Mouse (Mus musculus) layer of hippocampus, adult 6 months (tissue): Measurements from ENCODE around the gene Hmgn5. TPM values are rescaled to one million over a fixed set of nuclear protein-coding genes. Genes with fewer than 3 reads are reported as not detected.

Source experiments
- long read RNA-seq, 2 experiments: library from polyadenylated mRNA; unstranded; transcript quantifications; one replicate each; pipeline ENCODE4 v2.0.0; 2019 to 2020
- polyA plus RNA-seq: library from polyadenylated mRNA; unstranded; fragments of <200 nt; fragmentation: Nextera tagmentation; gene quantifications from 2 replicates; pipeline ENCODE4 v1.2.3, GENCODE M21; 2021

Hmgn5 gene
- 8.2 and 9.2 TPM in 2 replicates for polyA plus RNA-seq
- long read RNA-seq, experiment 1, transcript Hmgn5-201 (6 exons, 1,934 nt), result major isoform, 14 of 17 reads
- long read RNA-seq, experiment 1, partial matches to known transcripts, result 0 of 17 reads
- long read RNA-seq, experiment 1, other reads (novel, unspliced or antisense), result 3 of 17 reads
- long read RNA-seq, experiment 2, transcript Hmgn5-201 (6 exons, 1,934 nt), result major isoform, 6 of 7 reads
- long read RNA-seq, experiment 2, partial matches to known transcripts, result 0 of 7 reads
- long read RNA-seq, experiment 2, other reads (novel, unspliced or antisense), result 1 of 7 reads

GRCm38 (mm10) chrX:109013283-109013682 is at the start of gene Hmgn5:
Hmgn5 (minus strand) TSS chrX:109013404.

Other genes with a start within 250 kb of the Hmgn5 start
- gene Brwd3, start 179.0 kb downstream of the Hmgn5 start, polyA plus RNA-seq, result 0.40 and 0.50 TPM in 2 replicates
- 89.7 and 98.0 TPM in 2 replicates for gene Sh3bgrl, start 82.0 kb upstream of the Hmgn5 start, polyA plus RNA-seq
- not detected in 2 replicates for gene Gm6377, start 183.4 kb upstream of the Hmgn5 start, polyA plus RNA-seq